Mouse (Mus musculus) kidney, adult 2 months (tissue): ENCODE data around the gene Lrrc4.

Experiments
- CTCF ChIP-seq: fragments of 200-500 bp; conservative IDR thresholded peaks from 2 replicates; pipeline ENCODE4 v1.5.1; 2011; ENCODE audit warnings: low read depth, mild to moderate bottlenecking, control low read depth, low read length, moderate library complexity, mixed read lengths; ENCODE audit not compliant: insufficient read depth, insufficient read length
- POLR2A ChIP-seq: fragments of 200-500 bp; IDR thresholded peaks from one replicate; pipeline ENCODE4 v1.6.1; 2011; ENCODE audit warnings: low read depth, low read length, control low read depth

DNA sequence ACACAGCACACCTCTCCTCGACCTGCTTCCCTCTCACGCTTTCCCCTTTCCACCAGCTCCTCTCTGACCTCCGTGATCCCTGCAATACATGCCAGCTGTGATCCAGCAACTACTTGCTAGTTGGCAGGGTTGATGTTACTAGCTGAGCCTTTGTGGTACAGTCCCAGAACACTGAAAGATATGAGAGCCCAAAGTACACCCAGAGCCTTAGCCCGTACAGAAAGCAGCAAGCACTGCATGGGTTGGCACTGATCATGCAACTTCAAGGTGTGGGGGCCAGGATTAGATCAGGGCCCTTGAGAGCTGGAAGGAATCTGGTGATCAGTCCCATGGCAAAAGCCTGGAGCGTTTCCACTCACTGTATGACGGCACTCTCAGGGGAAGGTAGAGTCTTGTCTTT is 16.1 kb upstream of the Lrrc4 start:
- TF ChIP-seq POLR2A (no peak), CTCF (no peak)
